Mouse (Mus musculus) Patski (cell line): Measurements from ENCODE around the gene Zbed5. TPM values are rescaled to one million over a fixed set of nuclear protein-coding genes. Genes with fewer than 3 reads are reported as not detected.
A peak's percentile ranks its signal among the peaks of the same experiment; 100 is the strongest.
"Not testable (repeated sequence)": the region's sequence is repeated elsewhere in the genome, so short reads cannot be mapped to it uniquely, and the experiment has no call there.

Experiments
- ATAC-seq: fragments of 100-300 bp; one replicate; pipeline ENCODE4 v1.8.0; 2021
- CTCF ChIA-PET: fragments of 350-600 bp; sonication (Branson Sonifier 250); formaldehyde crosslinking; loops from one replicate; lab custom pipeline; 2022; ENCODE audit warnings: inconsistent platforms; lab: Charles Lee
- POLR2A ChIA-PET: fragments of 350-600 bp; sonication (Branson Sonifier 250); formaldehyde crosslinking; loops from one replicate; lab custom pipeline; 2022; ENCODE audit warnings: antibody characterized with exemption, inconsistent platforms; lab: Charles Lee
- DNase-seq: peaks from one replicate; pipeline ENCODE4 v3.0.0-alpha.2; 2011; ENCODE audit warnings: low read depth, low spot score
- H3K27me3 ChIP-seq: fragments of 371-371 bp; one replicate; pipeline ENCODE4 v1.5.1; 2021
- CTCF ChIP-seq: fragments of 100-300 bp; IDR thresholded peaks from one replicate; pipeline ENCODE4 v1.5.1; 2021
- in situ Hi-C: fragments of 300-500 bp; cut with MboI; formaldehyde crosslinking; loops from 3 replicates; pipeline ENCODE4 v1.11.1; 2018; ENCODE audit warnings: low pct_unique_long_range_greater_than_20kb, mixed read lengths
- polyA plus RNA-seq: library from polyadenylated mRNA; unstranded; gene quantifications from one replicate; pipeline ENCODE4 v1.2.3, GENCODE M21; 2021

Zbed5 gene
- polyA plus RNA-seq, 1 experiment from 2014 or later = 4.0 TPM

GRCm38 (mm10) chr5:129907775-129908174, 12.3 kb downstream of the Zbed5 start:
- CTCF ChIA-PET = interaction anchor here (1.4 to 1.6 kb wide), 3 partner anchors 14 to 33 kb away, joined by 4 to 7 read pairs (median 4); no protein-coding TSS in a partner anchor
- DNase-seq = no peak
- ATAC-seq = no peak
- no peak for TF ChIP-seq CTCF
- POLR2A ChIA-PET = interaction anchor here (1.1 kb wide), 1 partner anchor 23 kb away, joined by 3 read pairs; no protein-coding TSS in a partner anchor
- in situ Hi-C loops = no loop called here
- H3K27me3 ChIP-seq = no peaks in the 10 kb centered on the region

GRCm38 (mm10) chr5:129908242-129908965, 12.9 kb downstream of the Zbed5 start, which contains the start of gene Nupr1l:
TSS of gene Nupr1l (plus strand) at chr5:129908540.
- in situ Hi-C loops = no loop called here
- CTCF ChIA-PET = interaction anchor here (1.4 to 1.6 kb wide), 3 partner anchors 13 to 32 kb away, joined by 4 to 7 read pairs (median 4); no protein-coding TSS in a partner anchor
- POLR2A ChIA-PET = interaction anchor here (0.5 to 1.3 kb wide), 5 partner anchors 9 to 99 kb away, joined by 3 to 4 read pairs (median 3); no protein-coding TSS in a partner anchor

GRCm38 (mm10) chr5:129909147-129909546, 13.6 kb downstream of the Zbed5 start:
- H3K27me3 ChIP-seq = no peaks in the 10 kb centered on the region
- ChIA-PET CTCF (interaction anchor here (1.1 to 1.5 kb wide), 2 partner anchors 11 to 32 kb away, joined by 3 to 7 read pairs; partner anchors contain the start of gene Phkg1), POLR2A (interaction anchor here (0.5 to 1.3 kb wide), 4 partner anchors 10 to 99 kb away, joined by 3 to 4 read pairs (median 3); no protein-coding TSS in a partner anchor)
- no peak for TF ChIP-seq CTCF
- no peak for DNase-seq
- in situ Hi-C loops = no loop called here
- no peak for ATAC-seq

More at GRCm38 (mm10) chr5:129908242-129908965, 12.9 kb downstream of the Zbed5 start, which contains the start of gene Nupr1l:
- ATAC-seq (peak; percentile 99), DNase-seq (peak; percentile 34)
- no peaks in the 10 kb centered on the region for H3K27me3 ChIP-seq
- TF ChIP-seq CTCF = peak; percentile 79

- H3K27me3 ChIP-seq = no peaks in the 10 kb centered on the region
- POLR2A ChIA-PET = interaction anchor here (0.6 to 1.3 kb wide), 3 partner anchors 12 to 62 kb away, joined by 3 to 5 read pairs (median 4); no protein-coding TSS in a partner anchor
- CTCF ChIA-PET = interaction anchor here (1.1 kb wide), 1 partner anchor 11 kb away, joined by 3 read pairs; the partner anchor contains the start of gene Phkg1
- ATAC-seq (no peak), DNase-seq (no peak)
- in situ Hi-C loops = no loop called here
- no peak for TF ChIP-seq CTCF
Measured at GRCm38 (mm10) chr5:129909591-129909990, 14.1 kb downstream of the Zbed5 start.

- in situ Hi-C loops = no loop called here
- ATAC-seq (peak; percentile 54), DNase-seq (no peak)
- CTCF ChIA-PET = interaction anchor here (1.1 kb wide), 1 partner anchor 11 kb away, joined by 4 read pairs; no protein-coding TSS in a partner anchor
- POLR2A ChIA-PET = interaction anchor here (0.6 to 0.7 kb wide), 2 partner anchors 26 to 49 kb away, joined by 4 to 5 read pairs; no protein-coding TSS in a partner anchor
- TF ChIP-seq CTCF = peak; percentile 73
- no peaks in the 10 kb centered on the region for H3K27me3 ChIP-seq
Measured at GRCm38 (mm10) chr5:129914024-129914423, 18.5 kb downstream of the Zbed5 start.

- POLR2A ChIA-PET, CTCF ChIA-PET, H3K27me3 ChIP-seq, DNase-seq, ATAC-seq, in situ Hi-C loops: not testable (repeated sequence)
Measured at GRCm38 (mm10) chr5:129915491-129915890, 20.0 kb downstream of the Zbed5 start.

GRCm38 (mm10) chr5:129918065-129918651, 22.6 kb downstream of the Zbed5 start:
- ChIA-PET POLR2A (no interaction called here), CTCF (no interaction called here)
- in situ Hi-C loops = no loop called here
- no peaks in the 10 kb centered on the region for H3K27me3 ChIP-seq
- DNase-seq (no peak), ATAC-seq (no peak)
- TF ChIP-seq CTCF = no peak

DNA sequence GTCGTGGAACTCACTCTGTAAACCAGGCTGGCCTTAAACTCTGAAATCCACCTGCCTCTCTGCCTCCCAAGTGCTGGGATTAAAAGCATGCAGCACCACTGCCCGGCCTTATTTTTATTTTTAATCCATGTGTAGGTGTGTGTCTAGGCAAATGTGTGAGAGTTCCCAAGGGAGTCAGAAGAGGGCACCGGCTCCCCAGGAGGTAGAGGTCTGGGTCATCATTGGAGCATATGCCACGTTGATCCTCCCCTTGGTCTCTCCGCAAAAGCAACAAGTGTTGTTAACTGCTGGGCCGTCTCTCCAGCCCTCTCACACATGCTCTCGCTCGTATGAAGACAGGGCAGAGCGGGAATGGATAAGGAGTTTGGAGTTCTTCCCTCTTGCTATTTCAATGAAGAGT, 23.2 kb downstream of the Zbed5 start:
- DNase-seq (no peak), ATAC-seq (no peak)
- no peak for TF ChIP-seq CTCF
- H3K27me3 ChIP-seq = no peaks in the 10 kb centered on the region
- POLR2A ChIA-PET = no interaction called here
- in situ Hi-C loops = no loop called here
- CTCF ChIA-PET = no interaction called here

DNA sequence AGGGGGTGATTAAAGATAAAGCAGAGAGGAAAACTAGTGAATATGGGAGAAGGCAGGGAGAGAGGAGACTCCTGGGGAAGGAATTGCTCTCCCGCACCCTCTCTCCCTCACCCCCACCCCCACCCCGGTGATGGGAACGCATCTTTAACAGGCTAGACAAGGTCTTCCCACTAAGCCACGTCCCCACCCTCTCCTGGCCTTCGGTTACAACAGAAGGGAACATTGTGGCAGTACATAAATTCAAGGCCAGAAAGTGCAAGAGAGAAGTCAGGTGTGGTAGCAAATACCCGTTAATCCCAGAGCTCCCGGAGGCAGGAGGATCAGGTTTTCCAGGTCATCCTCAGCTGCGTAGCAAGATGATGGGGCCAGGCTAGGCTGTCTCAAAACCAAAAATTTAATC, 23.8 kb downstream of the Zbed5 start:
- TF ChIP-seq CTCF = no peak
- in situ Hi-C loops = no loop called here
- ChIA-PET CTCF (no interaction called here), POLR2A (no interaction called here)
- H3K27me3 ChIP-seq = no peaks in the 10 kb centered on the region
- DNase-seq (no peak), ATAC-seq (no peak)

DNA sequence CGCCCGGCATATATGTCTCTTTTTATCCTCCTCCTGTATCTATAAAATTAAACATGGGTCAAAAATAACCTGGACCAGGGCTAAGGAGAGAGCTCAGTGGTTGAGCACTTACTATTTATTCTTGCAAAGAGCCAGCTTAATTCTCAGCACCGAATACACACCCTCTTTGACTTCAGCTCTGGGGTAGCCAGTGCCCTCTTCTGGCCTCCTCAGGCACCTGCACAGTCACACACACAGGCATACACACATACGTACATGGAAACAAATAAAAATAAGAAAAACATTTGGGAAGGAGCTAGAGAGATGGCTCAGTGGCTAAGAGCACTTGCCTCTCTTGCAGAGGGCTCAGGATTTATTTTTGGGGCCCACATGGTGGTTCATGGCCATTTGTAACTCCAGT, 26.4 kb downstream of the Zbed5 start:
- in situ Hi-C loops = no loop called here
- TF ChIP-seq CTCF = peak; percentile 23
- no peak for ATAC-seq
- H3K27me3 ChIP-seq = no peaks in the 10 kb centered on the region
- no peak for DNase-seq
- POLR2A ChIA-PET = interaction anchor here (0.6 kb wide), 1 partner anchor 12 kb away, joined by 5 read pairs; no protein-coding TSS in a partner anchor
- CTCF ChIA-PET = interaction anchor here (0.7 to 1.5 kb wide), 3 partner anchors 14 to 26 kb away, joined by 3 to 5 read pairs (median 4); partner anchors contain the start of gene Nupr1l
